Mouse (Mus musculus) forebrain, embryonic 15.5 days (tissue): ENCODE results near the gene Ankrd60. TPM values are rescaled to one million over a fixed set of nuclear protein-coding genes. Genes with fewer than 3 reads are reported as not detected.

Experiments
- ATAC-seq: fragments of 200-750 bp; cut with Nextera tagmentation; replicated peaks from 2 replicates; pipeline ENCODE4 v1.8.0; 2017; ENCODE audit warnings: mild to moderate bottlenecking, moderate TSS enrichment, moderate library complexity
- H3K27ac ChIP-seq: fragments of 300-500 bp; sonication (generic); replicated peaks from 2 replicates; pipeline ENCODE4 v1.5.1; 2015; ENCODE audit warnings: mild to moderate bottlenecking, inconsistent platforms
- H3K27me3 ChIP-seq: fragments of 300-500 bp; sonication (generic); 2 replicates; pipeline ENCODE4 v1.6.1; 2015; ENCODE audit warnings: inconsistent platforms
- H3K36me3 ChIP-seq: fragments of 300-500 bp; sonication (generic); 2 replicates; pipeline ENCODE4 v1.6.1; 2015; ENCODE audit warnings: mild to moderate bottlenecking, inconsistent platforms
- H3K4me1 ChIP-seq: fragments of 300-500 bp; sonication (generic); 2 replicates; pipeline ENCODE4 v1.6.1; 2015; ENCODE audit warnings: inconsistent platforms
- H3K4me2 ChIP-seq: fragments of 300-500 bp; sonication (generic); replicated peaks from 2 replicates; pipeline ENCODE4 v1.6.1; 2015; ENCODE audit warnings: mild to moderate bottlenecking, inconsistent platforms
- H3K4me3 ChIP-seq: fragments of 300-500 bp; sonication (generic); 2 replicates; pipeline ENCODE4 v1.5.1; 2015; ENCODE audit warnings: mild to moderate bottlenecking, inconsistent platforms
- H3K9ac ChIP-seq: fragments of 300-500 bp; sonication (generic); replicated peaks from 2 replicates; pipeline ENCODE4 v1.6.1; 2015; ENCODE audit warnings: mild to moderate bottlenecking, inconsistent platforms
- H3K9me3 ChIP-seq: fragments of 300-500 bp; sonication (generic); 2 replicates; pipeline ENCODE4 v1.6.1; 2016; ENCODE audit warnings: inconsistent platforms
- WGBS: fragments of 180-500 bp; shearing (Covaris S2); methylation state at CpG from one replicate; pipeline ENCODE4 v1.1.7; 2015; ENCODE audit warnings: mixed read lengths; 5-methylcytosine and 5-hydroxymethylcytosine counted together
- polyA plus RNA-seq: library from polyadenylated mRNA; unstranded; fragments of >200 nt; fragmentation: Nextera tagmentation; extraction: Ambion mirVana; gene quantifications from 2 replicates; pipeline ENCODE4 v1.2.1, GENCODE M21; 2015

Gene Ankrd60
- polyA plus RNA-seq, 1 experiment from 2014 or later, result not detected

DNA sequence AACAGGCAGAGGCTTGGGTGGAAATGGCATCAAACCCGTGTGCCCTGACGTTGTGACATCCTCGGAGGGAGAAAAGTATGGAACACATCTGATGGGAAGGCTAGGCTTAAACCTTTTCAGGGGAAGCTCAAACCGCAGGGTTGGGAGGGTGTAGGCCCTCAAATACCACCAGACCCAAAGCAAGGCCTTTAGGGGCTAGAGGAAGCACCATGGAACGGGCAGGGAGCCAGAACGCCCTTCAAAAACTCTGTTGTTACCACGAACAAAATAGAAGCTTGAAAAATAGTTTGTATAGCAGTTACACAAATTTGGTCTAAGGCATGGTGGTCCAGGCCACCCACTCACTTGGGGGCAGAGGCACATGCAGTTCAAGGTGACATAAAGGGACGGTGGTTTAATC, 430 bp upstream of the Ankrd60 start:
- H3K4me3 ChIP-seq, result peak overlapping the region; percentile 42
- peak overlapping the region; percentile 79 for H3K4me2 ChIP-seq
- no peaks in the 10 kb centered on the region for H3K36me3 ChIP-seq
- 23% methylated on average over 8 of the region's 8 CpGs for WGBS
- ATAC-seq, result no peak
- H3K27me3 ChIP-seq, result peaks cover 24% of the 10 kb centered on the region
- no peak overlapping the region for H3K27ac ChIP-seq
- no peaks in the 10 kb centered on the region for H3K9me3 ChIP-seq
- no peak overlapping the region for H3K9ac ChIP-seq
- peaks cover 9% of the 10 kb centered on the region; the same call in 1 of the 2 replicates for H3K4me1 ChIP-seq

DNA sequence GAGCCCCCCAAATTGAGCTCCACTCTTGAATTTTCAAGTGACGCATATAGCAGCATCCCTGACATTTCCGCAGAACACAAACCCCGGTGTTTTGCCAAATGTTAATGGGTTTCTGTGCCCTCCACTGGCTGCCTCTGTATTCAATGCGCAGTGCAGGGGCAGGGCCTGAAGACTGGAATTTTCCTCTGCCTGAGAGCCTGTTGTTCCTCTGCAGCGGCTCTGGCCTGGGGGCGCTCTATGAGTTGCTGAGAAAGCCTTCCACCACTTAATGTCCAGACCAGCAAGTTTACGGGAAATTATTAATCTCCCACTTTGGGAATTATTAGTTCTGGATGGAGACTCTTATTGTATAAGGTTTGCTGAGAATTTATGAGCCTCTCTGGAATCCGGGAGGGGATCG, 14.0 kb downstream of the Ankrd60 start:
- Histone ChIP-seq H3K36me3 (no peaks in the 10 kb centered on the region), H3K4me1 (no peaks in the 10 kb centered on the region), H3K27me3 (no peaks in the 10 kb centered on the region), H3K27ac (no peak overlapping the region), H3K4me2 (no peak overlapping the region), H3K4me3 (no peak overlapping the region), H3K9me3 (no peaks in the 10 kb centered on the region), H3K9ac (no peak overlapping the region)
- no peak for ATAC-seq
- 62% methylated on average over 9 of the region's 9 CpGs for WGBS

DNA sequence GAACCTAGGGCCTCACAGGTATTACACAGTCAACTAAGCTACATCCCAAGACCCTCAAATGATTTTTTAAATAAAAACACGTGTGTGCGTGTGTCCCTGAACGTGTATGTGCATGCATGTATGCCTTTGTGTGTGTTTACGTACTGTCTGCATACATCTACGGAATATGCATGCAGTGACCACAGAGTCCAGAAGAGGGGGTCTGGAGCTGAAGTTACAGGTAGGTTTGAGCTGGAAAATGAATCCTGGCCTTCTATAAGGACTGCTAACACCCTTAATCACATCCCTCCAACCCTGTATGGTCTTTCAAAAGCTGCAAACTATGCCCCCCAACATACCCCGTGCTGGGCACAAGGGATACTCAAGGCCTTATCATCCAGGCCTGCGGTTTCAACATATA, 14.8 kb downstream of the Ankrd60 start:
- 71% methylated on average over 7 of the region's 7 CpGs for WGBS
- ATAC-seq, result no peak
- H3K9ac ChIP-seq, result no peak overlapping the region

DNA sequence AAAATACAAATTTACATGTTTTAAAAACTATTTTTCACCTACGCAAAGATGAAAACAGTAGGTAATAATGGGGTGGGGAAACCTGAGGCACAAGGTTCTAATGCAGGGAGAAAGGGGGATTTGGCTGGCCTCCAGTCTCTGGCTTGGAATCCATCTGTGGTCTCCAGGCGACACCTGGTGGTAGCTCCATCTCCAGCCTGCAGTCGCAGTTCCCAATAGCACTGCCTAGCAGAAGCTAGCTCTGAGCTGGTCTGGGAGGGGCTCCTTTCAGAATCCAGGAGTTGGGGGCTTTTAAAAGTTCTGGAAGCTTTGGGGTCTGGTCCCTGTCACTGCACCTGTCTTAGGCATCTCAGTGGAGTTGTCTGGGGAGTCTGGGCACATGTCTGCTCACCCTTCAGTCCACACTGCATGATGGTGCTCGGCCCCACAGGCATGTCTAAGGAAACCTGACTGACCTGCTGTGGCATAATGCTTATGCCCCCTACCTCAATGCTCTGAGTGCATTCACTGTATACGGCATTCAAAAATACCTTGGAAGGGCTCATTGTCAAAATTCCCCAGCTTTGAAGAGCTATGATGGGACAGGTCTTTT, 16.2 kb downstream of the Ankrd60 start:
- H3K27me3 ChIP-seq, result no peaks in the 10 kb centered on the region
- 42% methylated on average over 5 of the region's 5 CpGs for WGBS
- H3K36me3 ChIP-seq, result no peaks in the 10 kb centered on the region
- no peak overlapping the region for H3K4me2 ChIP-seq
- no peak overlapping the region for H3K9ac ChIP-seq
- no peak overlapping the region for H3K27ac ChIP-seq
- no peak overlapping the region for H3K4me3 ChIP-seq
- peak; percentile 71 for ATAC-seq
- no peaks in the 10 kb centered on the region for H3K9me3 ChIP-seq
- no peaks in the 10 kb centered on the region for H3K4me1 ChIP-seq

More for the DNA sequence above, 14.8 kb downstream of the Ankrd60 start:
- Histone ChIP-seq H3K4me3 (no peak overlapping the region), H3K36me3 (no peaks in the 10 kb centered on the region), H3K4me2 (no peak overlapping the region), H3K4me1 (no peaks in the 10 kb centered on the region), H3K27ac (no peak overlapping the region), H3K27me3 (no peaks in the 10 kb centered on the region), H3K9me3 (no peaks in the 10 kb centered on the region)

DNA sequence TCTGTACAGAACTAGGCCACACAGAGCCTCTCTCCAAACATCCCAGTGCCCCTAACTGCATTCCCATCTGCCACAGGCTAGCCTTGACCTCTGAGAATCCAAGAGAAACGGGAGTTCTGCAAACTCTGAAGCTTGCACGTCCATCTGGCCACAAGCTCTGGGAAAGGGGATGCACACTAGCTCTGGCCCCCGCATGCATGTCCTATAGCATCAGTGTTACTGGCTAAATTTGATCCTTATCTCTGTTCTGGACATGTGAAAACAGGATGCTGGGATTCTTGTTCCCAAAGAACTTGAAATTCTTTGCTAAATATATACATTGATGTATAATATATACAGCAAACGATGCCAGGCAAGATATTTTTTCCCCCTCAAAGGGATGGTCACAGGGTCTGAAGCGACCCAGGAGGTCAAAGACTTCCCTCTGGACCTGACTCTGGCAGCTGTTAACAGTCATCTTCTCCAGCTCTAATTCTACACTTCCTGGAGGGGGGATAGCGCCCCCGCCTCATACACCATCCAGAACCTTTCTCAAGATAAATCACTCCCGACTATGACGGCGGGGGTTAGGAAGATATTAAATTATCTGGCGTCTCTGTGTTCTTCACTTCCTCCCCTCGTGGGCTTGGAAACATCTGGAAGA, 19.3 kb downstream of the Ankrd60 start:
- H3K9me3 ChIP-seq, result no peaks in the 10 kb centered on the region
- H3K36me3 ChIP-seq, result no peaks in the 10 kb centered on the region
- H3K27me3 ChIP-seq, result no peaks in the 10 kb centered on the region
- no peak overlapping the region for H3K4me3 ChIP-seq
- H3K4me1 ChIP-seq, result no peaks in the 10 kb centered on the region
- no peak overlapping the region for H3K9ac ChIP-seq
- H3K4me2 ChIP-seq, result no peak overlapping the region
- 88% methylated on average over 12 of the region's 12 CpGs for WGBS
- H3K27ac ChIP-seq, result no peak overlapping the region
- ATAC-seq, result no peak

DNA sequence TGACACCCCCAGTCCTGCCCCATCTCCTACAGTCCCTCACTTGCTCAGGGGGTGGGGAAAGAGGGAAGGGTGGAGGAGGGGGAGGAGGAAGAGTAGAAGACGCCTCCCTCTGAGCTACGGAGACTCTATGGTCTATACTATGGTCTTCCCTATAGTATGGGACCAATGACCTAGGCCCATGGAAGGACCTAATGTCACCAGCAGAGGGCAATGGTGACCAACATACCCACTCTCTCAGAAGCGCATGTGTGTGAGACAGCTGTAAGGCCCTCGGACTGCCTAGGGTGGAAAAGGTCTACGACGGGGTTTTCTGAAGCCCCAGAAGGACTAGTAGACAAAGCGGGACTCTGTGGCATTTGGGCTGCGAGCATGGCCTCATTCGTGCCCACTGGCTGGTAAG, 24.3 kb downstream of the Ankrd60 start:
- Histone ChIP-seq H3K27ac (no peak overlapping the region), H3K4me1 (peaks cover 7% of the 10 kb centered on the region), H3K9me3 (no peaks in the 10 kb centered on the region), H3K9ac (no peak overlapping the region), H3K4me3 (no peak overlapping the region), H3K27me3 (no peaks in the 10 kb centered on the region), H3K36me3 (no peaks in the 10 kb centered on the region), H3K4me2 (no peak overlapping the region)
- WGBS, result 37% methylated on average over 9 of the region's 9 CpGs
- ATAC-seq, result no peak

DNA sequence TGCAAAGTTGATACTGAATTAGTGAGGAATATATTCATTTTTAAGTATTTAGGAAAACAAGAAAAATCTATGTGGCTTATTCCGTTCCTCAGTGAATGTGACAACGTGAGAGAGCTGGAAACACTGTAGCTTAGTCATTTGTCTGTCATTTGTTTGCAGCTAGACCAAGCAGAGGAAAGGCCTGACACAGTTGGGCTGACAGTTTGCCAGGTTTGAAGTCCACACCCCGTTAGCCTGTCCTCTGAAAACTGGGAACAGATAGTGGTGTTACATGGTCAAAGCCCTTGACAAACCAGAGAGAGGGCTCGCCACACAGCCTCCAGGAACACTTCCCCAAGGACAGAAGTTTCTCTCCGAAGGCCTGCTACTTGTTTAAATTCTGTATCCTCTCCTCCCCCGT, 27.5 kb downstream of the Ankrd60 start:
- no peak overlapping the region for H3K27ac ChIP-seq
- no peak for ATAC-seq
- H3K27me3 ChIP-seq, result no peaks in the 10 kb centered on the region
- 68% methylated on average over 6 of the region's 6 CpGs for WGBS
- no peak overlapping the region for H3K4me3 ChIP-seq
- no peaks in the 10 kb centered on the region for H3K9me3 ChIP-seq
- no peak overlapping the region for H3K4me2 ChIP-seq
- peaks cover 9% of the 10 kb centered on the region for H3K4me1 ChIP-seq
- no peaks in the 10 kb centered on the region for H3K36me3 ChIP-seq
- H3K9ac ChIP-seq, result no peak overlapping the region

DNA sequence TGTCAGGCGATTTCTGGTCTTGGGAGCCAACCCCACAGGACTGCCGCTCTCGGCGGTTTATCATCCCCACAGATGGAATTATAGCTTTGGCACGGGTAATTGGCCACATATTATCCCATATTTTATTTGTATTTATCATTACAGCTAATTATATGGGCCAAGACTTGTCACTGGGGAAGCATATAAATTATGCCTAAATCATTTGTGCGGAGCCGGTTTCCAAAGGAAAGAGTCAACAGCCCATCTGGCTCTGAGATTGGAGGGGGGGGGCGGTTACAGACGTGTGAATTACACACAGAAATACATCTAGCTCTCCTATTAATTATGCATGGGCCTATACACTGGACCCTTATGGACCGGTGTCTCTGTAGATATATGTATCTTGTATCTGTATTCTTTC, 28.9 kb downstream of the Ankrd60 start:
- ATAC-seq, result 0 out of 2 replicates have a peak, but pooled peaks have one; percentile 2
- Histone ChIP-seq H3K4me2 (no peak overlapping the region), H3K9me3 (no peaks in the 10 kb centered on the region), H3K27me3 (no peaks in the 10 kb centered on the region), H3K36me3 (no peaks in the 10 kb centered on the region), H3K27ac (no peak overlapping the region), H3K9ac (no peak overlapping the region), H3K4me1 (peaks cover 9% of the 10 kb centered on the region), H3K4me3 (no peak overlapping the region)
- 55% methylated on average over 10 of the region's 10 CpGs for WGBS

DNA sequence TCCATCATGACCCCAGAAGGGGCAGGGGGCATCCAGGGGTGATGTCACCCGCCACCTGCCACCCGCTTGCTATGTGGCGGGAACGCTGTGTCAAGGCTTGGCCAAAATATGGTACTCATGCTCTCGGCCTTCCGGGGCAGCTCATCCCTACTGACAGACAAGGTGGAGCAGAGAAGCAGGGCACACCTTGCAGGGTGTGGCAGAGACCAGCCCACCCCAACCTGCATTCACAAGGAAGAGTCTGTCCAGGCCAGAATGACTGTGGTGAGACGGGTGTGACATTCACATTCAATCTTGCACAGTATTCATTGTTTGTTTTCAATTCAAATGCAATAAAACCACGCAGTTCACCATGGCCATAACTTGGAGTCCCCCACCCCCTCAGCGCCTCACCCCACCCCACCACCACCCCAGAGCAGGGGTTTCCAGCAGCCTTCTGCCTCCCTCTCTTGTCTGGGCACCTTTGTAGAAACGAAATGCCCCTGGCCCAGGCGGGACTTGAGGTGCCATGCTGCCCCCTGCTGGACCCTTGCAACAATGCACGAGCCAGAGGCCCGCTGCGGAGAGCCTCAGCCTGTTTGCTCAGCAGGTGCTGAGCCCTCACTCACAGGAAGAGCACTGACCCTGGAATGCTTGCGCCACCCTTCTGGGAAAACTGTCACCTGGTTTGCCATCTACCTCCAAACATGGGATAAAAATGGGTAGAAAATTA, 32.0 kb downstream of the Ankrd60 start:
- Histone ChIP-seq H3K9ac (no peak overlapping the region), H3K4me3 (no peak overlapping the region), H3K27me3 (no peaks in the 10 kb centered on the region), H3K27ac (no peak overlapping the region), H3K4me1 (peaks cover 5% of the 10 kb centered on the region; the same call in 1 of the 2 replicates), H3K4me2 (no peak overlapping the region), H3K36me3 (no peaks in the 10 kb centered on the region), H3K9me3 (no peaks in the 10 kb centered on the region)
- ATAC-seq, result peak; percentile 75
- 43% methylated on average over 15 of the region's 15 CpGs for WGBS

DNA sequence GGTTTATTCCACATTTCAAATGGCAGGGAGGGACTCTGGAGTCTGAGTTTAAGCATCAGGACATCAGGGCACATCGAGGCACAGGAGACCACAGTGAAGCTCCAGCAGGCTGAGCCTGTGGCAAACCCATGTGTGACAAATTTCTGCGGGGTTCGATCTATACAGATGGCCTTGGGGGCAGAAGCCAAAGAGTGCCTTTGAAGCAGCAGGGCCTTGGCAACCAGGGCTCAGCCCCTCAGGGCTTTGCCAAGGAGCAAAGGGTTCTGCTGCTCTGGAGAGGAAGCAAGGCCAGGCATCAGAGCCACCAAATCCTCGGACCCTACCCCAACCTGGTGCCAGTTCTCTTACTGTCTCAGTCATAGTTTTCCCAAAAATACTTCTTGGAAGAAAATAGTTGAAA, 35.4 kb downstream of the Ankrd60 start:
- 86% methylated on average over 4 of the region's 4 CpGs for WGBS
- no peak for ATAC-seq

DNA sequence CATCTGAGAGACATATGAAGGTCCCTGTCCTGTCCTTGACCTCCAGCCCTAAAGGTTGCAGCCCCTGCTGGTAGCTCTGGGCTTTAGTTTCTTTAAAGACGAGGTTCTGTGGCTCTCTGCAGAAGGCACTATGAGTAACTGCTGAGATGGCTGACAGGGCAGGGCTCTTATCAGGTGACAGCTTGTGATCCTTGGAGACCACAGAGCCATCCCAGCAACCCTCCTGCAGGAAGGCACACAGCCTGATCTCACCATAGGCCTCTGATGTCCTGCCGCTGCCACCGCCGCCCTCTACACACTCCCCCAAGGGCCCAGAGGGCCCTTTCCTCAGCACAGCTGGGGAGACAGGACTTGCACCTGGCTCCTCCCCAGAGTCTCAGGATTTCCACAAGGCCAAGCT, 36.4 kb downstream of the Ankrd60 start:
- 81% methylated on average over 4 of the region's 4 CpGs for WGBS
- H3K9ac ChIP-seq, result no peak overlapping the region
- no peaks in the 10 kb centered on the region for H3K9me3 ChIP-seq
- H3K4me1 ChIP-seq, result no peaks in the 10 kb centered on the region
- no peaks in the 10 kb centered on the region for H3K27me3 ChIP-seq
- H3K4me3 ChIP-seq, result no peak overlapping the region
- H3K36me3 ChIP-seq, result no peaks in the 10 kb centered on the region
- ATAC-seq, result no peak
- H3K27ac ChIP-seq, result no peak overlapping the region
- H3K4me2 ChIP-seq, result no peak overlapping the region

More for the DNA sequence above, 35.4 kb downstream of the Ankrd60 start:
- no peak overlapping the region for H3K27ac ChIP-seq
- H3K27me3 ChIP-seq, result no peaks in the 10 kb centered on the region
- no peak overlapping the region for H3K4me3 ChIP-seq
- no peak overlapping the region for H3K9ac ChIP-seq
- H3K4me2 ChIP-seq, result no peak overlapping the region
- H3K36me3 ChIP-seq, result no peaks in the 10 kb centered on the region
- no peaks in the 10 kb centered on the region for H3K4me1 ChIP-seq
- H3K9me3 ChIP-seq, result no peaks in the 10 kb centered on the region

DNA sequence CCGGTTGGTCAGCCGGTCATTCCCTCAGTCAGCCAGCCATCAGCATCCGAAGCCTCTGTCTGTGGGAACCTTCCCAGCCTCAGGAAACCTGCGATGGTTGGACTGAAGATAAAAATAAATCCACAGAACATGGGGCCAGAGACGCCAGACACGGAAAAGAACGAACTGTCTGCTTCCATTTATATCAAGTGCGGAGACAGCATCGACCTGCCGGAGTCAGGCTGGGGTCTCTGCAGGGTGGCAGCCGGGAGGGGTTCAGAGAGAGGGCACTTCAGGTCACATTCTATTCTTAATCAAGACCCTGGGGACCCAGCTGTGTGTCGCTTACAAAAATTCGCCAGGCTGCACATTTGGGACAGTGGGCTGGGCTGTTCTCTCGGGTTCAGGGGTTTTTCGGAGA, 38.4 kb downstream of the Ankrd60 start:
- H3K27ac ChIP-seq, result no peak overlapping the region
- H3K9me3 ChIP-seq, result no peaks in the 10 kb centered on the region
- no peak for ATAC-seq
- WGBS, result 75% methylated on average over 15 of the region's 15 CpGs
- H3K36me3 ChIP-seq, result no peaks in the 10 kb centered on the region
- H3K4me2 ChIP-seq, result no peak overlapping the region
- no peaks in the 10 kb centered on the region for H3K4me1 ChIP-seq
- no peak overlapping the region for H3K4me3 ChIP-seq
- no peaks in the 10 kb centered on the region for H3K27me3 ChIP-seq
- H3K9ac ChIP-seq, result no peak overlapping the region
